Mouse (Mus musculus) neural tube, postnatal 0 days (tissue): ENCODE results near the gene Azgp1. TPM values are rescaled to one million over a fixed set of nuclear protein-coding genes. Genes with fewer than 3 reads are reported as not detected.

ENCODE experiments used
- polyA plus RNA-seq: library from polyadenylated mRNA; unstranded; fragments of >200 nt; fragmentation: Nextera tagmentation; extraction: Ambion mirVana; gene quantifications from 2 replicates; pipeline ENCODE4 v1.2.1, GENCODE M21; 2015

The Azgp1 gene
- not detected in 2 replicates for polyA plus RNA-seq

DNA sequence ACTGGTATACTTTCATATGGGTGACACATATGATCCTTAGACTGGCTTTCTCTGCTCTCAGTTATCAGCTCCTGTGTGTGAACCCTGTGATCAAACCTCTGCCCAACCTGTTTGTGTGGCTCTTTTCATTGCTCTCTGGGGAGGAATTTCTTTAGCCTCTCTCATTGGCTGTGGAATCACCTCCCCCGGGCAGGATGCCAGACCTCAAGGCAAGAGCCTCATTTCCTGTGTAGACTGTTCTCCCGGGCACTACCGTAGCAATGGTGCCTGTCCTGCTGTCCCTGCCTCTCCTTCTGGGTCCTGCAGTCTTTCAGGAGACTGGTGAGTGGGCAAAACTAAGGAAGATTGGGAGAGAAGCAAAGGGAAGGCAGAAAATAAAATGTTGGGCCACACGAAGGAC is at the start of gene Azgp1:
TSS of gene Azgp1 (plus strand) at position 221 of the 400 bp plus-strand sequence.

DNA sequence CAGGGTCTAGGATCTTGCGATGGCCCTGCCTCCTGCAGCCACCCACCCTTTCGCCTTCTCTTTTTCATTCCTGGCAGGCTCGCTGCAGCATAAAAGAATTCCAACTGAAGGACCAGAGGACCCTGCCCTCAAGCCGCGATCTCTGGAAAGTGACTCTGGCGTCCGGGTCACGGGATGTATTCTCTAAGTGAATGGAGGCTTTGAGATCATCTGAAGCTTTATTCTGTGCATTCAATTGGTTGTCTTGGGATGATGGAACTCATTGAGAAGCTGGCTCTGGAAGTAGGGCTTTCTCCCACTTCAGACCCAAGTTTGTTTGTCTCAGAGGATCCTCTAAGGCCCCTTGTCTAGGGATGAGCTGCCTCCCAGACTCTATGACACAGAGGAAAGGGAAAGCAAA is 18.4 kb upstream of the Azgp1 start, which contains the start of gene Gjc3:
TSS of gene Gjc3 (minus strand) at position 154 of the 400 bp plus-strand sequence.

DNA sequence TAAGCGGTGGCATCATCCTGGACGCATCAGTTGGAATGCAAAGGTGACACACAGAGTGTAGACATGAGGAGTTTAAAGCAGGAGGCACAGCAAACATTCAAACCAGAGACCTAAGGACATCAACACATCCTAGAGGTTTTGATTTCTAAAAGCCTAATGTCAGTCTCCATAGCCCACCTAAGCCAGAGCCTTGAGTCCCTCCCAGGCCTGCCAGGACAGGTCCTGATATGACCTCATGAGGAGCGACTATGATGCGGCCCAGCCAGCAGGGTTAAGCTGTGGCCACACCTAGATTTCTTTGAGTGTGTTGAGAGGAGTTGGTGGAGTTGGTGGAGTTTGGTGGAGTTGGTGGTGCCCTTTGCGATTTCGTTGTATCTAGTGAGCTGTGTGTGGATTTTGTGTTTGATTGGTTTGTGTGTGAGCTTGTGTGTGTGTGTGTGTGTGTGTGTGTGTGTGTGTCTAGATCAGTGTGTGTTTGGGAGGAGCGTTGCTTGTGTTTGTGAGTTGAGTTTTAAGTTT is 39.7 kb downstream of the Azgp1 start, which contains the start of the genes Smok3a and Smok3b:
TSS of gene Smok3a (plus strand) at position 301 of the 519 bp plus-strand sequence.
TSS of gene Smok3b (plus strand) at position 469 of the 519 bp plus-strand sequence.

Other genes starting within 250 kb of the Azgp1 start
- 26.4 and 29.9 TPM in 2 replicates for gene Nyap1, start 239.9 kb upstream of the Azgp1 start, polyA plus RNA-seq
- 413 and 448 TPM in 2 replicates for gene Tsc22d4, start 235.8 kb upstream of the Azgp1 start, polyA plus RNA-seq
- 53.2 and 55.8 TPM in 2 replicates for gene Ppp1r35, start 202.7 kb upstream of the Azgp1 start, polyA plus RNA-seq
- 14.7 and 15.7 TPM in 2 replicates for gene Mepce, start 193.9 kb upstream of the Azgp1 start, polyA plus RNA-seq
- gene Zcwpw1, start 193.7 kb upstream of the Azgp1 start, polyA plus RNA-seq = 9.2 and 10.5 TPM in 2 replicates
- gene Pilra, start 145.2 kb upstream of the Azgp1 start, polyA plus RNA-seq = 0.58 and 0.71 TPM in 2 replicates
- gene Pilrb1, start 123.4 kb upstream of the Azgp1 start, polyA plus RNA-seq = 0.28 TPM in 1 of 2 replicates, not detected in the other
- not detected in 2 replicates for gene Pilrb2, start 109.7 kb upstream of the Azgp1 start, polyA plus RNA-seq
- 0.05 TPM in 1 of 2 replicates, not detected in the other for gene Cyp3a13, start 59.9 kb upstream of the Azgp1 start, polyA plus RNA-seq
- 8.3 and 8.5 TPM in 2 replicates for gene Gjc3, start 18.4 kb upstream of the Azgp1 start, polyA plus RNA-seq
- not detected in 2 replicates for gene Smok3a, start 39.7 kb downstream of the Azgp1 start, polyA plus RNA-seq
- 0.06 TPM in 1 of 2 replicates, not detected in the other for gene Smok3b, start 39.9 kb downstream of the Azgp1 start, polyA plus RNA-seq
- gene Smok3c, start 71.7 kb downstream of the Azgp1 start, polyA plus RNA-seq = not detected in 2 replicates
- 11.5 and 12.2 TPM in 2 replicates for gene Zkscan1, start 103.6 kb downstream of the Azgp1 start, polyA plus RNA-seq
- 44.6 and 50.0 TPM in 2 replicates for gene Zscan21, start 135.4 kb downstream of the Azgp1 start, polyA plus RNA-seq
- 13.4 and 14.7 TPM in 2 replicates for gene Zfp113, start 174.2 kb downstream of the Azgp1 start, polyA plus RNA-seq
- 286 and 325 TPM in 2 replicates for gene Cops6, start 179.6 kb downstream of the Azgp1 start, polyA plus RNA-seq
- 13.9 and 15.4 TPM in 2 replicates for gene Ap4m1, start 190.5 kb downstream of the Azgp1 start, polyA plus RNA-seq
- 31.9 and 36.3 TPM in 2 replicates for gene Mcm7, start 190.9 kb downstream of the Azgp1 start, polyA plus RNA-seq
- 37.5 and 48.1 TPM in 2 replicates for gene Taf6, start 205.9 kb downstream of the Azgp1 start, polyA plus RNA-seq
- 20.7 and 23.5 TPM in 2 replicates for gene Cnpy4, start 206.0 kb downstream of the Azgp1 start, polyA plus RNA-seq
- 11.7 and 12.8 TPM in 2 replicates for gene Mblac1, start 212.8 kb downstream of the Azgp1 start, polyA plus RNA-seq
- not detected in 2 replicates for gene Nxpe5, start 244.4 kb downstream of the Azgp1 start, polyA plus RNA-seq